Mouse (Mus musculus) MEL (cell line): ENCODE results near the gene Catsperg1. TPM values are rescaled to one million over a fixed set of nuclear protein-coding genes. Genes with fewer than 3 reads are reported as not detected.

Source experiments
- DNase-seq: peaks from one replicate; pipeline ENCODE4 v3.0.0; 2011; ENCODE audit warnings: low read depth, low spot score
- H3K27ac ChIP-seq: 2 replicates; pipeline ENCODE4 v1.5.1; 2012; ENCODE audit warnings: low read depth, mild to moderate bottlenecking, control low read depth, low read length, moderate library complexity; ENCODE audit not compliant: control insufficient read depth
- H3K27me3 ChIP-seq, 2 experiments: fragments of 150-350 bp in 1 of 2; sonication (generic) in 1 of 2; 2 replicates each; pipeline ENCODE4 v1.6.1; 2012; ENCODE audit warnings: low read length in 2 of 2, mild to moderate bottlenecking in 2 of 2, improper control_type of control experiment in 1 of 2, moderate library complexity in 1 of 2; ENCODE audit not compliant: insufficient read depth in 2 of 2, control insufficient read depth in 1 of 2
- H3K36me3 ChIP-seq, 2 experiments: 2 replicates each; pipeline ENCODE4 v1.6.1; 2012 to 2014; ENCODE audit warnings: low read length in 2 of 2, improper control_type of control experiment in 1 of 2, inconsistent platforms in 1 of 2, mild to moderate bottlenecking in 1 of 2; ENCODE audit not compliant: insufficient read depth in 2 of 2, control insufficient read depth in 1 of 2
- H3K4me1 ChIP-seq, 2 experiments: fragments of 150-350 bp in 1 of 2; sonication (generic) in 1 of 2; 2 replicates each; pipeline ENCODE4 v1.6.1; 2012; ENCODE audit warnings: low read length in 2 of 2, improper control_type of control experiment in 1 of 2, mild to moderate bottlenecking in 1 of 2; ENCODE audit not compliant: insufficient read depth in 2 of 2, control insufficient read depth in 1 of 2
- H3K4me3 ChIP-seq, 2 experiments: fragments of 150-350 bp in 1 of 2; sonication (generic) in 1 of 2; 2 replicates each; pipeline ENCODE4 v1.5.1; 2012; ENCODE audit warnings: low read depth in 2 of 2, low read length in 2 of 2, mild to moderate bottlenecking in 2 of 2, moderate library complexity in 2 of 2, control low read depth in 1 of 2, improper control_type of control experiment in 1 of 2; ENCODE audit not compliant: control insufficient read depth in 1 of 2, insufficient read depth in 1 of 2
- H3K79me2 ChIP-seq: 2 replicates; pipeline ENCODE4 v1.6.1; 2012; ENCODE audit warnings: mild to moderate bottlenecking, low read length, moderate library complexity; ENCODE audit not compliant: control insufficient read depth, poor library complexity, insufficient read depth
- H3K9ac ChIP-seq: 2 replicates; pipeline ENCODE4 v1.6.1; 2012; ENCODE audit warnings: low read depth, mild to moderate bottlenecking, control low read depth, low read length, moderate library complexity; ENCODE audit not compliant: control insufficient read depth, poor library complexity, severe bottlenecking
- H3K9me3 ChIP-seq: fragments of 150-350 bp; sonication (generic); replicated peaks from 2 replicates; pipeline ENCODE4 v1.6.1; 2012; ENCODE audit warnings: mild to moderate bottlenecking, low read length, improper control_type of control experiment, moderate library complexity; ENCODE audit not compliant: insufficient read depth
- BHLHE40 ChIP-seq: IDR thresholded peaks from 2 replicates; pipeline ENCODE4 v1.6.1; 2012; ENCODE audit warnings: low read depth, mild to moderate bottlenecking, inconsistent platforms, low read length, improper control_type of control experiment, borderline replicate concordance
- CHD2 ChIP-seq: IDR thresholded peaks from 2 replicates; pipeline ENCODE4 v1.6.1; 2011; ENCODE audit warnings: low read length, improper control_type of control experiment
- E2F4 ChIP-seq: IDR thresholded peaks from 2 replicates; pipeline ENCODE4 v1.6.1; 2011; ENCODE audit warnings: low read depth, low read length, improper control_type of control experiment, borderline replicate concordance
- ELF1 ChIP-seq: IDR thresholded peaks from 2 replicates; pipeline ENCODE4 v1.6.1; 2014; ENCODE audit warnings: low read depth, mild to moderate bottlenecking, inconsistent platforms, low read length, improper control_type of control experiment, moderate library complexity
- GABPA ChIP-seq: IDR thresholded peaks from 2 replicates; pipeline ENCODE4 v1.6.1; 2012; ENCODE audit warnings: low read depth, mild to moderate bottlenecking, inconsistent platforms, low read length, improper control_type of control experiment, moderate library complexity
- GATA1 ChIP-seq: IDR thresholded peaks from 2 replicates; pipeline ENCODE4 v1.6.1; 2011; ENCODE audit warnings: low read depth, low read length, improper control_type of control experiment
- JUND ChIP-seq: IDR thresholded peaks from 2 replicates; pipeline ENCODE4 v1.6.1; 2011; ENCODE audit warnings: low read depth, mild to moderate bottlenecking, improper control_type of control experiment, low read length
- MAX ChIP-seq: IDR thresholded peaks from 2 replicates; pipeline ENCODE4 v1.6.1; 2011; ENCODE audit warnings: low read length, improper control_type of control experiment
- MAZ ChIP-seq: IDR thresholded peaks from 2 replicates; pipeline ENCODE4 v1.6.1; 2012; ENCODE audit warnings: low read depth, mild to moderate bottlenecking, inconsistent platforms, low read length, improper control_type of control experiment
- MXI1 ChIP-seq: IDR thresholded peaks from 2 replicates; pipeline ENCODE4 v1.6.1; 2011; ENCODE audit warnings: mild to moderate bottlenecking, low read depth, low read length, improper control_type of control experiment
- NELFE ChIP-seq: IDR thresholded peaks from 2 replicates; pipeline ENCODE4 v1.6.1; 2011; ENCODE audit warnings: low read depth, low read length, improper control_type of control experiment
- NRF1 ChIP-seq: IDR thresholded peaks from 2 replicates; pipeline ENCODE4 v1.6.1; 2014; ENCODE audit warnings: low read depth, mild to moderate bottlenecking, inconsistent platforms, low read length, improper control_type of control experiment, moderate library complexity; ENCODE audit not compliant: poor library complexity, insufficient read depth, severe bottlenecking
- RAD21 ChIP-seq: IDR thresholded peaks from 2 replicates; pipeline ENCODE4 v1.6.1; 2011; ENCODE audit warnings: mild to moderate bottlenecking, low read depth, low read length, improper control_type of control experiment
- SIN3A ChIP-seq: IDR thresholded peaks from 2 replicates; pipeline ENCODE4 v1.6.1; 2012; ENCODE audit warnings: low read length, improper control_type of control experiment, inconsistent platforms
- TBP ChIP-seq: IDR thresholded peaks from 2 replicates; pipeline ENCODE4 v1.8.0; 2011; ENCODE audit warnings: low read depth, low read length, improper control_type of control experiment
- UBTF ChIP-seq: IDR thresholded peaks from 2 replicates; pipeline ENCODE4 v1.6.1; 2012; ENCODE audit warnings: low read depth, mild to moderate bottlenecking, inconsistent platforms, low read length, improper control_type of control experiment, moderate library complexity, borderline replicate concordance; ENCODE audit not compliant: insufficient read depth
- USF2 ChIP-seq, 2 experiments: IDR thresholded peaks; 2 replicates each; pipeline ENCODE4 v1.6.1; 2011 to 2012; ENCODE audit warnings: improper control_type of control experiment in 2 of 2, low read length in 2 of 2, borderline replicate concordance in 1 of 2, inconsistent platforms in 1 of 2, low read depth in 1 of 2, mild to moderate bottlenecking in 1 of 2; ENCODE audit not compliant: insufficient read depth in 1 of 2
- polyA plus RNA-seq, 2 experiments: library from polyadenylated mRNA; stranded (reverse) in 1 of 2; unstranded in 1 of 2; fragments of >175 nt in 1 of 2; fragments of >200 nt in 1 of 2; gene quantifications; 2 replicates each; pipeline versions ENCODE4 v1.2.1 to v1.2.4; 2012; ENCODE audit warnings: low replicate concordance in 2 of 2, low read depth in 1 of 2; ENCODE audit not compliant: insufficient read length in 2 of 2, insufficient read depth in 1 of 2, missing spikeins in 1 of 2
- total RNA-seq: library from RNA; depleted of rRNA; stranded (reverse); fragments of 300-350 nt; gene quantifications from 2 replicates; pipeline ENCODE4 v1.2.3, GENCODE M21; 2012

The Catsperg1 gene
- total and polyA plus RNA-seq, 3 experiments, result 0.23 to 0.31 TPM; not detected in 1

- Histone ChIP-seq H3K36me3 (no peaks in the 10 kb centered on the region; a peak in 1 of 4 replicates), H3K27ac (peak overlapping the region; percentile 19; the same call in 1 of the 2 replicates), H3K4me3 (peak overlapping the region; percentile 77 to 89), H3K9me3 (no peaks in the 10 kb centered on the region), H3K9ac (peak overlapping the region; percentile 64), H3K4me1 (peaks cover 0 to 11% of the 10 kb centered on the region in 2 experiments; a peak in 2 of 4 replicates), H3K79me2 (no peaks in the 10 kb centered on the region), H3K27me3 (no peaks in the 10 kb centered on the region)
- no peak for TF ChIP-seq TBP
- TF ChIP-seq SIN3A, result no peak; the same call in 1 of the 2 replicates
- no peak for TF ChIP-seq USF2 (IDR thresholded peaks at IDR 0.05; ENCODE audit: borderline replicate concordance in 1 of 2, insufficient read depth in 1 of 2, low read depth in 1 of 2, low read length in 2 of 2)
- 0 out of 2 replicates have a peak, but pooled peaks have one; percentile 66 for TF ChIP-seq UBTF
- TF ChIP-seq GABPA, result no peak
- no peak for TF ChIP-seq NELFE
- TF ChIP-seq NRF1, result no peak
- no peak for TF ChIP-seq CHD2
- peak; percentile 44; the same call in 1 of the 2 replicates for TF ChIP-seq MAZ
- TF ChIP-seq GATA1, result no peak
- TF ChIP-seq MAX, result no peak; the same call in 1 of the 2 replicates
- no peak for TF ChIP-seq ELF1
- peak; percentile 94 for TF ChIP-seq MXI1
- TF ChIP-seq BHLHE40, result no peak
- TF ChIP-seq JUND, result no peak
- DNase-seq, result no peak
Observed at GRCm38 (mm10) chr7:29170755-29171561, 42.9 kb downstream of the Catsperg1 start.

DNA sequence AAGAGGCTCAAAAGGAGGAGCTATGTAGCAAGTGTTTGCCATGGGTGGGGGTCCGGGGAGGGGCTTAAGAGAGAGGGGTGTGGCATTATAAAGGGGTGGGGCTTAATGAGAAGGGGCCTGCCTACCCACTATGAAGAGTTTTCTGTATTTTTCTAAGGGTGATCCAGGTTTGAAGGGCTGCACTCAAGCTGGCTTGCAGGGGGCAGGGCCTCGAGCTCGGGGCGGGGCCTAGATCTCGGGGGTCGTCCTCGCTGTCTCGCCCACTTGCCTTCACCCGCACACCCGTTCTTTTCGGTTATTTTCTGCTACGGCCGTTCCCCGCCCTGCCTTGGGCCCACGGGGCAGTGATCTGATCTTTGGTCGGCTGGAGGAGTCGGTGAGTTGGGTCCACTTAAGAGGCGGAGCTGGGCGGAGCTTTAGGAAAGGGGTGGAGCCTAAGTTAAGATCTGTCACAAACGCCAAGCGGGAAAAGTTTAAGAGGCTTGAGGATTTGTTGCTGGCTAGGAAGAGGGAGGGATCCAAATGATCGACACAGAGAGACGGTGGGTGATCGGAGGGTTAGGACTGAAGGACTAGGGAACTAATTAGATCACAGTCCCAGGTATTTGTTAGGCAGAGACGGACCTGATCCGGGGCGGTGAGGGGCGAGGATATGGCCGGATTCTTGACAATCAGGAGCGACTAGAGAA lies 43.6 kb downstream of the Catsperg1 start, which contains the start of the genes Ggn and Spred3:
Gene Ggn (plus strand): TSS at position 145 of the 689 bp plus-strand sequence.
Gene Spred3 (minus strand): TSS at position 346 of the 689 bp plus-strand sequence.
- Histone ChIP-seq H3K4me3 (peak within 1 kb of the TSS; percentile 77 to 89), H3K79me2 (no peaks in the 10 kb centered on the region), H3K9ac (peak within 1 kb of the TSS; percentile 64), H3K27ac (peak within 1 kb of the TSS; percentile 35), H3K9me3 (no peaks in the 10 kb centered on the region)
- TF ChIP-seq RAD21 (no peak), GABPA (0 out of 2 replicates have a peak, but pooled peaks have one; percentile 31), E2F4 (peak; percentile 61; the same call in 1 of the 2 replicates)
- TF ChIP-seq, all 39 proteins: peak for 2
- no peaks in the 10 kb centered on the region; a peak in 1 of 4 replicates for H3K36me3 ChIP-seq
- peak; percentile 94 for DNase-seq
- no peaks in the 10 kb centered on the region for H3K27me3 ChIP-seq
- peaks cover 0 to 11% of the 10 kb centered on the region in 2 experiments; a peak in 2 of 4 replicates for H3K4me1 ChIP-seq
